Mouse (Mus musculus): ENCODE results near the gene Unc93b1. TPM values are rescaled to one million over a fixed set of nuclear protein-coding genes. Genes with fewer than 3 reads are reported as not detected.

Gene Unc93b1
- polyA plus RNA-seq, 1 experiment from 2014 or later, result 34.2 TPM

- DNase-seq (ENCODE audit: low spot score), result no peak
These were observed 48.7 kb downstream of the Unc93b1 start for GRCm38 (mm10) chr19:3983527-3984200.

DNA sequence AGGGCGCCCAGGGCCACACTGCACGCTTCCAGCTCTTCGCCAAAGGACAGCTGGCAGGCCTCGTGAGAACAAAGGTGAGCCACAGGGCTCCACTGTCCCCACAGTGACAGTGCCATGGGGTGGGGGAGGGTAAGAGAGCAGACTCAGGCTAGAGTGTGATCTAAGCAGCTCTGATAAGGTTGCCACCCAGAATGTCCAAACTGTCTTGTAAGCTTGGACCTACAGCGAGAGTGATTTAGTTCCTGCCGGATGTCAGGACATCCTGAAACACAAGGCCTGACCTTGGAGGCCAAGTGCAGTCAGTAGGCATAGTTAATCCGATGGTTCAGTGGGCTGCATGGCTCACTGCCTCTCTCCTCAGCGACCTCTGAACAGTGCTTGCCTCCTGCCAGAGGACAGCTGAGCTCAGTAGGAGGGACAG, 50.3 kb downstream of the Unc93b1 start:
- DNase-seq (ENCODE audit: low spot score), result peak; percentile 23

GRCm38 (mm10) chr19:3986334-3986733, 51.3 kb downstream of the Unc93b1 start, which contains the start of gene Acy3:
TSS of gene Acy3 (plus strand) at chr19:3986570.
- no peak for DNase-seq (ENCODE audit: low spot score)

GRCm38 (mm10) chr19:3988066-3988465, 53.1 kb downstream of the Unc93b1 start:
- DNase-seq (ENCODE audit: low spot score), result no peak

GRCm38 (mm10) chr19:3988750-3989149, 53.8 kb downstream of the Unc93b1 start:
- no peak for DNase-seq (ENCODE audit: low spot score)

- DNase-seq (ENCODE audit: low spot score), result no peak
These were observed 55.8 kb downstream of the Unc93b1 start for GRCm38 (mm10) chr19:3990804-3991203.

- DNase-seq (ENCODE audit: low spot score), result no peak
These were observed 56.6 kb downstream of the Unc93b1 start for GRCm38 (mm10) chr19:3991562-3991961.

DNA sequence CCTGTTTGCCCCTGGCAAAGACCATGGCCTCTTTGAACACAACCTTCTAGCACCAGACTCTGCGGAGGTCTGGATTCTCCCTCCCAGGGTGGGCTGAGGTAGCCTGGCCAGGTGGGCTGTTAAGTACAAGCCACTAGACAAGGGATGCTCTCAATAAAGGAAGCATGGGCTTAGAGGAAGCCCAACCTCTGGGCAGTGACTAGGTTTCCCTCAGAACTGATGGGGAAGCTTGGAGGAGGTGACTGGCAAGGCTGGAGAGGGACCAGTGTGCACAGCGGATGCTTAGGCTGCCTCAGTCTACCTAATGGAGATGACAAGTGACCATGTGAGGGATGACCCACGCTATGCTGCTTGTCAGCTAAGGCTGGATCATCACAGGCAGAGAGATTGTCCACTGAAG, 57.0 kb downstream of the Unc93b1 start:
- DNase-seq (ENCODE audit: low spot score), result no peak

DNA sequence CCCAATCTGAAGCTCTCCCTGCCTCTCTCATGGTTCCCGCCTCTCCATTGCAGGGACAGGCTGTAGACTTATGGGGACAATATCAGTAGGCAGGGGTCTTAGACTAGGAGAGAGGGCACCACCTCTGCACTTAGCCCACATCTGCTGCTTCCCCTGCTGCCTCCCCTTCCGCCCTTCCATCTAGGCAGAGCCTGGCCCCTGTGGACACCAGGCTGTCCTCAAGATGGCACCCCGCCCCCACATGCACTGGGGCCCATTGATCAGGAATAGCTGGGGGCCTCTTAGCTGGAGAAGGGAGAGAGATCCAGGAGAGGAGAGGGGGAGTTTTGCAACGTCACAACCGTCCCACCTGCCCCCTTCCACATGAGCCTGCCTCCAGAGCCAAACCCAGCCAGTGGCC, 57.4 kb downstream of the Unc93b1 start, which contains the start of gene Tbx10:
TSS of gene Tbx10 (plus strand) at position 337 of the 400 bp plus-strand sequence.
- no peak for DNase-seq (ENCODE audit: low spot score)

GRCm38 (mm10) chr19:3994932-3995331, 59.9 kb downstream of the Unc93b1 start:
- no peak for DNase-seq (ENCODE audit: low spot score)

DNA sequence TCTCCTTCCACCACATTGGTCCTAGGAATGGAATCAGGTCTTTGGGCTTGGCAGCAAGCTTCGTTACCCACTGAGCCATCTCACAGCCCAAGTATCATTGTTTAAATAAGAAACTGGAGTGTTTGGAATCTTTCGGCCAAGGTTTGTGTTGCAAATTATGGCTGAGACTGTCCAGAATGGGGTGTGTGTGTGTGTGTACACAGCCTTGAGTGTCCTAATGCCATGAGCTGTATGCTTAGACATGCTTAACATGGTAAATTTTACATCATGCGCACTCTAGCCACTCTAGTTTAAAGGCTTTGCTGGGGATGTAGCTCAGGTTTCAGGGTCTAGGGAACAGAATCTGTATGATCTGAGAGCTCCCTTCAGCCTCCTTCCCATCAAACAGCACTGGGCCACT, 60.5 kb downstream of the Unc93b1 start:
- DNase-seq (ENCODE audit: low spot score), result no peak

DNA sequence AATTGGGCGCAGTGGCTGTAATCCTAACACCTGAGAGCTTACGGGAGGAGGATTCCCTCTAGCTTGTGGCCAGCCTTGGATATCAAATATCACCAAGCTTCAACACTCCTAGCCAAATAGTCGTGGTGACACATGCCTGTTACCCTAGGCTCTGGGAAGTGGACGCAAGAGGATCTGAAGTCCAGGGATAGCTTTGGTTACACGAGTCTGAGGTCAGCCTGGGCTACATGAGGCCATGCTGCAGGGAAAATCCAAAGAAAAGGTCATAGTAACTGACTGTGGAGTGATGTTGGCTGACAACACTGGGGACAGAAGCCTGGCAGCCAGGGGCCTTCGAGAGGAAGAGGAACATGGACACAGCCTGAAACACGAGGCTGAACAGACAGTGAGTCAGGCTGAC, 61.1 kb downstream of the Unc93b1 start:
- no peak for DNase-seq (ENCODE audit: low spot score)

- DNase-seq (ENCODE audit: low spot score), result no peak
These were observed 61.8 kb downstream of the Unc93b1 start for GRCm38 (mm10) chr19:3996747-3997146.

DNA sequence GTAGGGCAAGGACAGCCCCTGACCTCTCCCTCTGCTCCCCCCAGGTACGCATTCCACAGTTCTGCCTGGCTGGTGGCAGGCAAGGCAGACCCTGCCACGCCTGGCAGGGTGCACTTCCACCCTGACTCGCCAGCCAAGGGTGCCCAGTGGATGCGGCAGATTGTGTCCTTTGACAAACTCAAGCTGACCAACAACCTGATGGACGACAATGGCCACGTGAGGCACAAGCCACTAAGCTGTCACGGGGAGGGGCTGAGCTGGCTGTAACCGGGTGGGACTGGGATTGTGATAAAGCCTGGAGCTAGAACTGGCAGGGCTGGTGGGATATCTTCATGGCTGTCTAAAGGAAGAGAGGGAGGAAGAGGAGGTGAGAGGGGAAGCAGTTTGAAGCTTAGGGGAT, 62.2 kb downstream of the Unc93b1 start:
- no peak for DNase-seq (ENCODE audit: low spot score)

GRCm38 (mm10) chr19:3998335-3998734, 63.3 kb downstream of the Unc93b1 start:
- DNase-seq (ENCODE audit: low spot score), result no peak

Other genes with a start within 250 kb of the Unc93b1 start
- gene Lrp5, start 248.6 kb upstream of the Unc93b1 start, polyA plus RNA-seq (2015; fragmentation: Nextera tagmentation; extraction: Ambion mirVana), result 1.6 and 2.1 TPM in 2 replicates
- gene 1810055G02Rik, start 226.9 kb upstream of the Unc93b1 start, polyA plus RNA-seq (2015; fragmentation: Nextera tagmentation; extraction: Ambion mirVana), result 6.8 and 8.6 TPM in 2 replicates
- 24.7 and 31.1 TPM in 2 replicates for gene Kmt5b, start 167.8 kb upstream of the Unc93b1 start, polyA plus RNA-seq (2015; fragmentation: Nextera tagmentation; extraction: Ambion mirVana)
- gene Chka, start 83.4 kb upstream of the Unc93b1 start, polyA plus RNA-seq (2015; fragmentation: Nextera tagmentation; extraction: Ambion mirVana), result 17.8 and 26.2 TPM in 2 replicates
- 48.7 and 50.1 TPM in 2 replicates for gene Tcirg1, start 28.1 kb upstream of the Unc93b1 start, polyA plus RNA-seq (2015; fragmentation: Nextera tagmentation; extraction: Ambion mirVana)
- gene Ndufs8, start 22.4 kb upstream of the Unc93b1 start, polyA plus RNA-seq (2015; fragmentation: Nextera tagmentation; extraction: Ambion mirVana), result 333 and 338 TPM in 2 replicates
- 4.6 and 5.3 TPM in 2 replicates for gene Aldh3b1, start 5.4 kb upstream of the Unc93b1 start, polyA plus RNA-seq (2015; fragmentation: Nextera tagmentation; extraction: Ambion mirVana)
- 0.07 TPM in 1 of 2 replicates, not detected in the other for gene Aldh3b3, start 23.5 kb downstream of the Unc93b1 start, polyA plus RNA-seq (2015; fragmentation: Nextera tagmentation; extraction: Ambion mirVana)
- gene Aldh3b2, start 37.1 kb downstream of the Unc93b1 start, polyA plus RNA-seq (2015; fragmentation: Nextera tagmentation; extraction: Ambion mirVana), result 1.5 and 1.6 TPM in 2 replicates
- 4.3 and 5.9 TPM in 2 replicates for gene Acy3, start 51.4 kb downstream of the Unc93b1 start, polyA plus RNA-seq (2015; fragmentation: Nextera tagmentation; extraction: Ambion mirVana)
- 0.06 TPM in 1 of 2 replicates, not detected in the other for gene Tbx10, start 57.6 kb downstream of the Unc93b1 start, polyA plus RNA-seq (2015; fragmentation: Nextera tagmentation; extraction: Ambion mirVana)
- gene Nudt8, start 65.4 kb downstream of the Unc93b1 start, polyA plus RNA-seq (2015; fragmentation: Nextera tagmentation; extraction: Ambion mirVana), result 40.4 and 42.5 TPM in 2 replicates
- 0.98 and 1.6 TPM in 2 replicates for gene Gm49405, start 65.4 kb downstream of the Unc93b1 start, polyA plus RNA-seq (2015; fragmentation: Nextera tagmentation; extraction: Ambion mirVana)
- gene Doc2g, start 68.1 kb downstream of the Unc93b1 start, polyA plus RNA-seq (2015; fragmentation: Nextera tagmentation; extraction: Ambion mirVana), result 1.3 and 1.6 TPM in 2 replicates
- gene Ndufv1, start 77.6 kb downstream of the Unc93b1 start, polyA plus RNA-seq (2015; fragmentation: Nextera tagmentation; extraction: Ambion mirVana), result 191 and 194 TPM in 2 replicates
- gene Gstp1, start 102.8 kb downstream of the Unc93b1 start, polyA plus RNA-seq (2015; fragmentation: Nextera tagmentation; extraction: Ambion mirVana), result 609 and 681 TPM in 2 replicates
- 4.5 and 6.1 TPM in 2 replicates for gene Gstp2, start 110.8 kb downstream of the Unc93b1 start, polyA plus RNA-seq (2015; fragmentation: Nextera tagmentation; extraction: Ambion mirVana)
- gene Gstp3, start 124.4 kb downstream of the Unc93b1 start, polyA plus RNA-seq (2015; fragmentation: Nextera tagmentation; extraction: Ambion mirVana), result 10.3 and 13.9 TPM in 2 replicates
- 0.42 TPM in 1 of 2 replicates, not detected in the other for gene Cabp2, start 146.4 kb downstream of the Unc93b1 start, polyA plus RNA-seq (2015; fragmentation: Nextera tagmentation; extraction: Ambion mirVana)
- gene Cdk2ap2, start 162.0 kb downstream of the Unc93b1 start, polyA plus RNA-seq (2015; fragmentation: Nextera tagmentation; extraction: Ambion mirVana), result 179 and 208 TPM in 2 replicates
- 37.1 and 45.6 TPM in 2 replicates for gene Pitpnm1, start 164.8 kb downstream of the Unc93b1 start, polyA plus RNA-seq (2015; fragmentation: Nextera tagmentation; extraction: Ambion mirVana)
- gene Aip, start 190.7 kb downstream of the Unc93b1 start, polyA plus RNA-seq (2015; fragmentation: Nextera tagmentation; extraction: Ambion mirVana), result 114 TPM in 2 replicates
- 0.03 TPM in 1 of 2 replicates, not detected in the other for gene Gpr152, start 204.6 kb downstream of the Unc93b1 start, polyA plus RNA-seq (2015; fragmentation: Nextera tagmentation; extraction: Ambion mirVana)
- 0.48 and 0.58 TPM in 2 replicates for gene Cabp4, start 208.8 kb downstream of the Unc93b1 start, polyA plus RNA-seq (2015; fragmentation: Nextera tagmentation; extraction: Ambion mirVana)
- 184 and 207 TPM in 2 replicates for gene Coro1b, start 213.4 kb downstream of the Unc93b1 start, polyA plus RNA-seq (2015; fragmentation: Nextera tagmentation; extraction: Ambion mirVana)
- 929 and 954 TPM in 2 replicates for gene Ptprcap, start 218.4 kb downstream of the Unc93b1 start, polyA plus RNA-seq (2015; fragmentation: Nextera tagmentation; extraction: Ambion mirVana)
- gene Rps6kb2, start 228.2 kb downstream of the Unc93b1 start, polyA plus RNA-seq (2015; fragmentation: Nextera tagmentation; extraction: Ambion mirVana), result 36.4 and 41.8 TPM in 2 replicates
- 6.8 and 10.4 TPM in 2 replicates for gene Carns1, start 240.3 kb downstream of the Unc93b1 start, polyA plus RNA-seq (2015; fragmentation: Nextera tagmentation; extraction: Ambion mirVana)

Measured in thymus, postnatal 0 days (tissue).